Mouse (Mus musculus) kidney, postnatal 0 days (tissue): ENCODE measurements at regions not wholly inside any gene's neighbourhood (a gene's known extent, or its start where the extent isn't known, plus 50 kb on each side); places are given as distances from the start of the nearest gene placed in this dataset.

Experiments used
- ATAC-seq: fragments of 200-750 bp; cut with Nextera tagmentation; replicated peaks from 2 replicates; pipeline ENCODE4 v1.8.0; 2017; ENCODE audit warnings: low read depth, moderate number of reproducible peaks, moderate TSS enrichment, moderate library complexity; ENCODE audit not compliant: low FRiP score
- DNase-seq: peaks from one replicate; pipeline ENCODE4 v3.0.0-alpha.2; 2016; ENCODE audit warnings: low spot score
- H3K27ac ChIP-seq: fragments of 300-500 bp; sonication (generic); 2 replicates; pipeline ENCODE4 v1.5.1; 2014; ENCODE audit warnings: mild to moderate bottlenecking
- H3K27me3 ChIP-seq: fragments of 300-500 bp; sonication (generic); 2 replicates; pipeline ENCODE4 v1.6.1; 2014; ENCODE audit warnings: low read length, mixed read lengths; ENCODE audit not compliant: insufficient read depth
- H3K36me3 ChIP-seq: fragments of 300-500 bp; sonication (generic); 2 replicates; pipeline ENCODE4 v1.6.1; 2014; ENCODE audit warnings: low read length, mixed read lengths; ENCODE audit not compliant: insufficient read depth
- H3K4me1 ChIP-seq: fragments of 300-500 bp; sonication (generic); replicated peaks from 2 replicates; pipeline ENCODE4 v1.6.1; 2014; ENCODE audit warnings: antibody characterized with exemption, low read length, mixed read lengths; ENCODE audit not compliant: insufficient read depth
- H3K4me2 ChIP-seq: fragments of 300-500 bp; sonication (generic); 2 replicates; pipeline ENCODE4 v1.6.1; 2014; ENCODE audit warnings: mild to moderate bottlenecking, low read length, moderate library complexity, mixed read lengths
- H3K4me3 ChIP-seq: fragments of 300-500 bp; sonication (generic); replicated peaks from 2 replicates; pipeline ENCODE4 v1.5.1; 2014; ENCODE audit warnings: low read depth, low read length
- H3K9ac ChIP-seq: fragments of 300-500 bp; sonication (generic); 2 replicates; pipeline ENCODE4 v1.6.1; 2014; ENCODE audit warnings: low read depth, low read length
- H3K9me3 ChIP-seq: fragments of 300-500 bp; sonication (generic); replicated peaks from 2 replicates; pipeline ENCODE4 v1.6.1; 2016; ENCODE audit warnings: low read length, inconsistent platforms, mixed read lengths
- CTCF ChIP-seq: IDR thresholded peaks from 2 replicates; pipeline ENCODE4 v1.5.1; 2016; ENCODE audit warnings: antibody characterized with exemption, low read depth, mild to moderate bottlenecking, moderate library complexity
- WGBS: fragments of 180-500 bp; shearing (Covaris S2); extraction: QIAGEN DNeasy Blood & Tissue Kit; methylation state at CpG from one replicate; pipeline ENCODE4 v1.1.7; 2014; 5-methylcytosine and 5-hydroxymethylcytosine counted together

GRCm38 (mm10) chr16:30759503-30759902, 160.0 kb downstream of the Fam43a start:
- H3K36me3 ChIP-seq: no peaks in the 10 kb centered on the region
- 82% methylated on average over 8 of the region's 8 CpGs for WGBS
- H3K9me3 ChIP-seq: no peaks in the 10 kb centered on the region
- no peak for ATAC-seq
- H3K4me2 ChIP-seq: no peak overlapping the region
- no peak for TF ChIP-seq CTCF
- DNase-seq: no peak
- no peak overlapping the region for H3K27ac ChIP-seq
- H3K4me3 ChIP-seq: no peak overlapping the region
- H3K27me3 ChIP-seq: no peaks in the 10 kb centered on the region
- H3K9ac ChIP-seq: no peak overlapping the region
- peaks cover 1% of the 10 kb centered on the region; the same call in 1 of the 2 replicates for H3K4me1 ChIP-seq

- H3K9me3 ChIP-seq: no peaks in the 10 kb centered on the region
- peaks cover 5% of the 10 kb centered on the region; the same call in 1 of the 2 replicates for H3K4me1 ChIP-seq
- no peak overlapping the region for H3K4me2 ChIP-seq
- DNase-seq (no peak), ATAC-seq (no peak)
- H3K27ac ChIP-seq: no peak overlapping the region
- no peaks in the 10 kb centered on the region for H3K36me3 ChIP-seq
- H3K27me3 ChIP-seq: no peaks in the 10 kb centered on the region
- H3K4me3 ChIP-seq: no peak overlapping the region
- H3K9ac ChIP-seq: no peak overlapping the region
- TF ChIP-seq CTCF: no peak
- WGBS: 37% methylated on average over 8 of the region's 8 CpGs
Measured at GRCm38 (mm10) chr16:30761201-30761710, 161.7 kb downstream of the Fam43a start.

- Histone ChIP-seq H3K27ac (no peak overlapping the region), H3K9ac (no peak overlapping the region), H3K27me3 (no peaks in the 10 kb centered on the region), H3K9me3 (no peaks in the 10 kb centered on the region), H3K4me1 (peaks cover 5% of the 10 kb centered on the region; the same call in 1 of the 2 replicates), H3K4me2 (no peak overlapping the region), H3K36me3 (no peaks in the 10 kb centered on the region), H3K4me3 (no peak overlapping the region)
- ATAC-seq (no peak), DNase-seq (no peak)
- 80% methylated on average over 14 of the region's 14 CpGs for WGBS
- TF ChIP-seq CTCF: no peak
Measured at GRCm38 (mm10) chr16:30762898-30763595, 163.5 kb downstream of the Fam43a start.

- DNase-seq: no peak
- H3K36me3 ChIP-seq: no peaks in the 10 kb centered on the region
- no peak overlapping the region for H3K27ac ChIP-seq
- H3K4me2 ChIP-seq: no peak overlapping the region
- no peak overlapping the region for H3K4me3 ChIP-seq
- no peaks in the 10 kb centered on the region for H3K27me3 ChIP-seq
- no peak for ATAC-seq
- H3K9ac ChIP-seq: no peak overlapping the region
- 81% methylated on average over 4 of the region's 4 CpGs for whole genome bisulfite sequencing
- no peaks in the 10 kb centered on the region for H3K9me3 ChIP-seq
- TF ChIP-seq CTCF: no peak
- H3K4me1 ChIP-seq: peaks cover 5% of the 10 kb centered on the region; the same call in 1 of the 2 replicates
Measured at GRCm38 (mm10) chr16:30765591-30765990, 166.1 kb downstream of the Fam43a start.

- no peak overlapping the region for H3K27ac ChIP-seq
- TF ChIP-seq CTCF: no peak
- no peak overlapping the region for H3K4me2 ChIP-seq
- H3K9me3 ChIP-seq: no peaks in the 10 kb centered on the region
- H3K9ac ChIP-seq: no peak overlapping the region
- WGBS: 24% methylated on average over 5 of the region's 5 CpGs
- DNase-seq: peak; percentile 41
- H3K4me1 ChIP-seq: peaks cover 5% of the 10 kb centered on the region; the same call in 1 of the 2 replicates
- H3K27me3 ChIP-seq: no peaks in the 10 kb centered on the region
- H3K36me3 ChIP-seq: no peaks in the 10 kb centered on the region
- no peak for ATAC-seq
- no peak overlapping the region for H3K4me3 ChIP-seq
Measured at GRCm38 (mm10) chr16:30769007-30769442, 169.5 kb downstream of the Fam43a start.

- Histone ChIP-seq H3K9me3 (no peaks in the 10 kb centered on the region), H3K4me2 (no peak overlapping the region), H3K4me3 (no peak overlapping the region), H3K27ac (no peak overlapping the region), H3K27me3 (no peaks in the 10 kb centered on the region), H3K4me1 (peaks cover 4% of the 10 kb centered on the region), H3K36me3 (no peaks in the 10 kb centered on the region), H3K9ac (no peak overlapping the region)
- TF ChIP-seq CTCF: no peak
- ATAC-seq (no peak), DNase-seq (no peak)
- WGBS: 13% methylated on average over 11 of the region's 11 CpGs
Measured at GRCm38 (mm10) chr16:30769467-30769866, 169.9 kb downstream of the Fam43a start.

- 44% methylated on average over 3 of the region's 3 CpGs for WGBS
- Histone ChIP-seq H3K4me2 (no peak overlapping the region), H3K4me3 (no peak overlapping the region), H3K4me1 (peaks cover 18% of the 10 kb centered on the region), H3K36me3 (no peaks in the 10 kb centered on the region), H3K27ac (no peak overlapping the region), H3K27me3 (no peaks in the 10 kb centered on the region), H3K9me3 (no peaks in the 10 kb centered on the region), H3K9ac (no peak overlapping the region)
- TF ChIP-seq CTCF: no peak
- ATAC-seq (no peak), DNase-seq (peak; percentile 59)
Measured at GRCm38 (mm10) chr16:30772802-30773201, 173.3 kb downstream of the Fam43a start.
